Mouse (Mus musculus): ENCODE measurements around the gene Dna2.

- TF ChIP-seq CTCF (IDR thresholded peaks at IDR 0.05; ENCODE audit: low read depth, low read length) (no peak), POLR2A (IDR thresholded peaks at IDR 0.05; ENCODE audit: insufficient read depth, low read length) (no peak)
Observed at GRCm38 (mm10) chr10:62897437-62897836, 49.4 kb upstream of the Dna2 start.
